Mouse (Mus musculus) hindbrain, embryonic 11.5 days (tissue): ENCODE results near the gene Pygo1. TPM values are rescaled to one million over a fixed set of nuclear protein-coding genes. Genes with fewer than 3 reads are reported as not detected.

Experiments used
- ATAC-seq: fragments of 200-750 bp; cut with Nextera tagmentation; 2 replicates; pipeline ENCODE4 v1.8.0; 2017; ENCODE audit warnings: mild to moderate bottlenecking, moderate TSS enrichment, moderate library complexity; ENCODE audit not compliant: low FRiP score
- DNase-seq: peaks from one replicate; pipeline ENCODE4 v3.0.0-alpha.2; 2015; ENCODE audit warnings: low spot score
- H3K27ac ChIP-seq: fragments of 300-500 bp; sonication (generic); 2 replicates; pipeline ENCODE4 v1.5.1; 2014; ENCODE audit warnings: mild to moderate bottlenecking, low read depth, low read length
- H3K27me3 ChIP-seq: fragments of 300-500 bp; sonication (generic); 2 replicates; pipeline ENCODE4 v1.6.1; 2014; ENCODE audit warnings: mild to moderate bottlenecking, low read length, moderate library complexity, mixed read lengths; ENCODE audit not compliant: control insufficient read depth, insufficient read depth
- H3K36me3 ChIP-seq: fragments of 300-500 bp; sonication (generic); 2 replicates; pipeline ENCODE4 v1.6.1; 2014; ENCODE audit warnings: mild to moderate bottlenecking, low read length, moderate library complexity, mixed read lengths; ENCODE audit not compliant: control insufficient read depth, insufficient read depth
- H3K4me1 ChIP-seq: fragments of 300-500 bp; sonication (generic); replicated peaks from 2 replicates; pipeline ENCODE4 v1.6.1; 2014; ENCODE audit warnings: low read length, mixed read lengths; ENCODE audit not compliant: control insufficient read depth, insufficient read depth
- H3K4me2 ChIP-seq: fragments of 300-500 bp; sonication (generic); replicated peaks from 2 replicates; pipeline ENCODE4 v1.6.1; 2014; ENCODE audit warnings: mild to moderate bottlenecking, low read depth, low read length
- H3K4me3 ChIP-seq: fragments of 300-500 bp; sonication (generic); 2 replicates; pipeline ENCODE4 v1.5.1; 2014; ENCODE audit warnings: low read depth, low read length
- H3K9ac ChIP-seq: fragments of 300-500 bp; sonication (generic); 2 replicates; pipeline ENCODE4 v1.6.1; 2014; ENCODE audit warnings: low read depth, low read length
- H3K9me3 ChIP-seq: fragments of 300-500 bp; sonication (generic); 2 replicates; pipeline ENCODE4 v1.6.1; 2016; ENCODE audit warnings: low read length; ENCODE audit not compliant: control insufficient read depth
- WGBS: fragments of 180-500 bp; shearing (Covaris S2); extraction: QIAGEN DNeasy Blood & Tissue Kit; methylation state at CpG from one replicate; pipeline ENCODE4 v1.1.7; 2014; 5-methylcytosine and 5-hydroxymethylcytosine counted together
- polyA plus RNA-seq: library from polyadenylated mRNA; unstranded; fragments of >200 nt; fragmentation: Nextera tagmentation; extraction: Ambion mirVana; gene quantifications from 2 replicates; pipeline ENCODE4 v1.2.1, GENCODE M21; 2014

Gene Pygo1
- polyA plus RNA-seq, 1 experiment from 2014 or later, result 11.5 TPM

DNA sequence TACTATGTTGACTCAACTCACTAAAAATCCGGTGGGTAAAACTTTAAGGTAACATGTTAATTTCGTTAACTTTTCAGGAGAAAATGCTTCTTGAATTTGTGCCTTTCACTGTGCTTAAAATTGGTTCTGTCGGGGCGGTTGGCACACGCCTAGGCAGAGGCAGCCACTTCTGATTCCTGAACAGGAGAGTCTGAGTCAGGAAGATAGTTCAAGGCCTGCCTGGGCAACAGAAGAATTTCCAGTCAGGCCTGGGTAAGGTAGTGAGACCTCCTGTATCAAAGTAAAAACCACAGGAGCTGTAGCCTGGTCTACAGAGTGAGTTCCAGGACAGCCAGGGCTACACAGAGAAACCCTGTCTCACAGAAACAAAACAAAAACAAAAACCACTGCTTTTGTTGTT is 67.1 kb downstream of the Pygo1 start:
- 88% methylated on average over 5 of the region's 5 CpGs for WGBS
- Histone ChIP-seq H3K27ac (no peak overlapping the region), H3K9me3 (no peaks in the 10 kb centered on the region), H3K4me2 (no peak overlapping the region), H3K4me3 (no peak overlapping the region), H3K4me1 (no peaks in the 10 kb centered on the region), H3K9ac (no peak overlapping the region), H3K36me3 (no peaks in the 10 kb centered on the region), H3K27me3 (no peaks in the 10 kb centered on the region)
- ATAC-seq (no peak), DNase-seq (no peak)

DNA sequence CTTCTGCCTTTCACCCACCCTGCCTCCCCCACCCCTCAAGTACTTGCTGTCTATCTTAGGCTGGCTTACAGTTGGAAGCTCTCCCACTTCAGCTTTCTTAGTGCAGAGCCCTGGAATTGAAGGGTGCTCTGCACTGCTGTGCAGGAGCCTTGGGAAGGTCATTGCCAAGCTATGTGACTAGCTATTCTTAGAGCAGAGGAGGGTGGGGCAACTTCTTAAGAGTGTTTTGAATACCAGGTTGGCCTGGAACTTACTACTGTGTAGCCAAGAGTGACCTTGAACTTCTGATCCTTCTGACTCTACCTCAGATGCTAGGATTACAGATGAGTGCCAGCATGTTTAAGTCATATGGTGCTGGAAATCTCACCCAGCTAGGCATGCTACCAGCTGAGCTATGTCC is 70.7 kb downstream of the Pygo1 start:
- no peak overlapping the region for H3K27ac ChIP-seq
- H3K27me3 ChIP-seq, result no peaks in the 10 kb centered on the region
- H3K4me2 ChIP-seq, result no peak overlapping the region
- DNase-seq, result no peak
- no peaks in the 10 kb centered on the region for H3K9me3 ChIP-seq
- H3K4me1 ChIP-seq, result no peaks in the 10 kb centered on the region
- H3K4me3 ChIP-seq, result no peak overlapping the region
- ATAC-seq, result no peak
- H3K36me3 ChIP-seq, result no peaks in the 10 kb centered on the region
- no peak overlapping the region for H3K9ac ChIP-seq

- H3K9ac ChIP-seq, result no peak overlapping the region
- H3K27ac ChIP-seq, result no peak overlapping the region
- no peak for DNase-seq
- no peak for ATAC-seq
- H3K27me3 ChIP-seq, result no peaks in the 10 kb centered on the region
- no peaks in the 10 kb centered on the region for H3K9me3 ChIP-seq
- no peak overlapping the region for H3K4me3 ChIP-seq
- H3K36me3 ChIP-seq, result no peaks in the 10 kb centered on the region
- H3K4me1 ChIP-seq, result no peaks in the 10 kb centered on the region
- 61% methylated on average over 7 of the region's 7 CpGs for WGBS
- no peak overlapping the region for H3K4me2 ChIP-seq
These were observed 71.4 kb downstream of the Pygo1 start for GRCm38 (mm10) chr9:72996806-72997205.

GRCm38 (mm10) chr9:73000487-73000886 is 75.0 kb downstream of the Pygo1 start:
- WGBS, result 76% methylated on average over 2 of the region's 2 CpGs
- DNase-seq, result no peak
- no peak for ATAC-seq
- Histone ChIP-seq H3K9ac (no peak overlapping the region), H3K4me2 (no peak overlapping the region), H3K9me3 (no peaks in the 10 kb centered on the region), H3K4me1 (no peaks in the 10 kb centered on the region), H3K36me3 (no peaks in the 10 kb centered on the region), H3K27me3 (no peaks in the 10 kb centered on the region), H3K4me3 (no peak overlapping the region), H3K27ac (no peak overlapping the region)

DNA sequence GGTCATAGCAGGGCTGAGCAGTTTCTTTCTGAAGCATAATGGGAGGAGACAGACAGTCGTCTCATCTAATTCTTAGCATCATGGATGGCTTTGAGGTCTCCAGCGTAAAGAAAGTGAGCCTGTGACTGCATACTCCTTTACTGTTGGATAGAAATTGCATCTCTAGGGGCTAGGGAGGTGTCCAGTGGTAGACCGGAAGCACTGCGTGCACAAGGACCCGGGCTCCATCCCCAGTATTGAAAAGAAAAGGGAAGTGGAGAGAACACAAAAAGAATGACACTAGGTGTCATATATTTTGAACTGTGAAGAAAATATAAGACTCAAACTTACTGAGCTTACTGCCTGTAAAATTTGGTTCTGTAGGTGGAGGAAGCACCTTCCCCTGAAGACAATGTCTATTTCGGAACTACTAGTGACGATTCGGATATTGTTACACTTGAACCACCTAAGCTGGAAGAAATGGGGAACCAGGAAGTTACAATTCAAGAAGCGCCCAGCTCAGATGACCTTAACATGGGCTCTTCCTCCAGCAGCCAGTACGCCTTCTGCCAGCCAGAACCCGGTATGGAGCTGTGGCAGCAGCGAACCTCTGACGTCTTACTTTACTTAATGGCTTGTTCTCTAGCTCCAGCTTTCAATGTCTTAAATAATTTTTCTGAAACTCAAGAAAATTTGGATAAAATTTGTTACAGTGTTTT is 76.0 kb downstream of the Pygo1 start:
- H3K4me3 ChIP-seq, result no peak overlapping the region
- no peaks in the 10 kb centered on the region for H3K9me3 ChIP-seq
- H3K36me3 ChIP-seq, result no peaks in the 10 kb centered on the region
- 89% methylated on average over 13 of the region's 13 CpGs for WGBS
- no peaks in the 10 kb centered on the region for H3K4me1 ChIP-seq
- no peak overlapping the region for H3K4me2 ChIP-seq
- DNase-seq (no peak), ATAC-seq (no peak)
- H3K27ac ChIP-seq, result no peak overlapping the region
- no peaks in the 10 kb centered on the region for H3K27me3 ChIP-seq
- no peak overlapping the region for H3K9ac ChIP-seq

Other genes with a start within 250 kb of the Pygo1 start
- gene Prtg, start 118.8 kb upstream of the Pygo1 start, polyA plus RNA-seq, result 4.7 and 5.4 TPM in 2 replicates
- gene Dyx1c1, start 33.1 kb downstream of the Pygo1 start, polyA plus RNA-seq, result 3.0 and 3.8 TPM in 2 replicates
- 0.37 TPM in 1 of 2 replicates, not detected in the other for gene Gm44503, start 33.2 kb downstream of the Pygo1 start, polyA plus RNA-seq
- gene Ccpg1os, start 59.7 kb downstream of the Pygo1 start, polyA plus RNA-seq, result 26.3 and 28.1 TPM in 2 replicates
- 31.2 and 33.6 TPM in 2 replicates for gene Ccpg1, start 59.8 kb downstream of the Pygo1 start, polyA plus RNA-seq
- gene Pigb, start 114.7 kb downstream of the Pygo1 start, polyA plus RNA-seq, result 15.8 and 16.7 TPM in 2 replicates
- 0.73 and 1.1 TPM in 2 replicates for gene Rab27a, start 119.2 kb downstream of the Pygo1 start, polyA plus RNA-seq
- not detected in 2 replicates for gene Khdc3, start 176.2 kb downstream of the Pygo1 start, polyA plus RNA-seq
- not detected in 2 replicates for gene Gm20509, start 176.8 kb downstream of the Pygo1 start, polyA plus RNA-seq
- gene Rsl24d1, start 187.8 kb downstream of the Pygo1 start, polyA plus RNA-seq, result 162 and 167 TPM in 2 replicates